Mouse (Mus musculus): ENCODE measurements at regions not wholly inside any gene's neighbourhood (a gene's known extent, or its start where the extent isn't known, plus 50 kb on each side); places are given as distances from the start of the nearest gene placed in this dataset.

DNA sequence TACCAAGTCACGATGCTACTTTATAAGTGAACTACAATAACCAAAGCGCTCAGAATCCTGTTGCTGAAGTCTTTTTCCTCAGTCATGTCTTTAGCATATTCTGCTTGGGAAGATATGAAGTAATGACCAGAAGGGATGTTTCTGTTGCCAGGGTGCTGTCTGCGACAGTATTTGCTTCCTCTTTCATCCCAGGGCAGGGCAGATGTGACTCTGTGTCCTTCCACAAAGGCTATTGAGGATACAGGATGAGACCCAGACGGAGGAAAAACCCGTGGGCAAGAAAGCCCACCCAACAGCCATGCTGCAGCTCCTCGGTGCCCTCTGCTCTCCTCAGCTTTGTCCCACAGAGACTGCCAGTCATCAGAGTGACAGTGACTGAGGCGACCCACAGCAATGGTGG lies 148.6 kb upstream of the Rpl34 start:
- H3K4me1 ChIP-seq (ENCODE audit: control insufficient read depth, insufficient read depth, insufficient read length, low read length) = no peaks in the 10 kb centered on the region
- no peak overlapping the region for H3K27ac ChIP-seq (ENCODE audit: insufficient read depth, low read depth, low read length)
- WGBS = 85% methylated on average over 7 of the region's 7 CpGs
- H3K36me3 ChIP-seq (ENCODE audit: control insufficient read depth, insufficient read depth, low read length) = no peaks in the 10 kb centered on the region
- H3K27me3 ChIP-seq (ENCODE audit: control insufficient read depth, insufficient read depth, low read length) = no peaks in the 10 kb centered on the region
- no peak for TF ChIP-seq POLR2A (IDR thresholded peaks at IDR 0.05; ENCODE audit: low read depth, low read length)
- no peak for TF ChIP-seq CTCF (IDR thresholded peaks at IDR 0.05; ENCODE audit: extremely low read depth, insufficient read length, insufficient replicate concordance, low read depth, low read length)
- H3K4me3 ChIP-seq (ENCODE audit: low read depth, low read length) = no peak overlapping the region

- TF ChIP-seq CTCF (IDR thresholded peaks at IDR 0.05; ENCODE audit: extremely low read depth, insufficient read length, insufficient replicate concordance, low read depth, low read length) (no peak), POLR2A (IDR thresholded peaks at IDR 0.05; ENCODE audit: low read depth, low read length) (no peak)
- 89% methylated on average over 5 of the region's 5 CpGs for WGBS
- no peaks in the 10 kb centered on the region for H3K4me1 ChIP-seq (ENCODE audit: control insufficient read depth, insufficient read depth, insufficient read length, low read length)
- no peak overlapping the region for H3K27ac ChIP-seq (ENCODE audit: insufficient read depth, low read depth, low read length)
- H3K27me3 ChIP-seq (ENCODE audit: control insufficient read depth, insufficient read depth, low read length) = no peaks in the 10 kb centered on the region
- H3K4me3 ChIP-seq (ENCODE audit: low read depth, low read length) = no peak overlapping the region
- no peaks in the 10 kb centered on the region for H3K36me3 ChIP-seq (ENCODE audit: control insufficient read depth, insufficient read depth, low read length)
These were observed 147.8 kb upstream of the Rpl34 start for GRCm38 (mm10) chr3:130877981-130878380.

DNA sequence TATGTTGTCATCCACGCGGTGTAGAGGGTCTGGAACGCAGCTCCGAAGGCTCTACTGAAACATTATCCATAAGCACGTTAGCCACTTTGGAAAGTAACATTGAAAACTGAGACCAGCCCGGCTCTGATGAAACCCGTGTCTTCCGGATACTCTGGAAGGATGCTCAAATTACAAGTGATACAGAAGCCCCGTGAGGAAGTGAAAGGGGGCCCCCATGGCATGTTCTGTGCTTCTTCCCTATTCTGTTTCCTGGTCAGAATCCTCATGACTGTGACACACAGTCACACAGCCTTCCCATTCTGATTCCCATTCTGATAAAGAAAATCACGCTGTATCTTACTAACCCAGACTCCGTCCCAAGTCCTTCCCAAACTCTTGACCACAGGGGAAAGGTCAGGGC lies 143.5 kb upstream of the Rpl34 start:
- H3K4me1 ChIP-seq (ENCODE audit: control insufficient read depth, insufficient read depth, insufficient read length, low read length) = no peaks in the 10 kb centered on the region
- H3K4me3 ChIP-seq (ENCODE audit: low read depth, low read length) = no peak overlapping the region
- 76% methylated on average over 11 of the region's 11 CpGs for WGBS
- H3K27ac ChIP-seq (ENCODE audit: insufficient read depth, low read depth, low read length) = no peak overlapping the region
- TF ChIP-seq POLR2A (IDR thresholded peaks at IDR 0.05; ENCODE audit: low read depth, low read length) (no peak), CTCF (IDR thresholded peaks at IDR 0.05; ENCODE audit: extremely low read depth, insufficient read length, insufficient replicate concordance, low read depth, low read length) (no peak)
- H3K36me3 ChIP-seq (ENCODE audit: control insufficient read depth, insufficient read depth, low read length) = no peaks in the 10 kb centered on the region
- H3K27me3 ChIP-seq (ENCODE audit: control insufficient read depth, insufficient read depth, low read length) = no peaks in the 10 kb centered on the region

DNA sequence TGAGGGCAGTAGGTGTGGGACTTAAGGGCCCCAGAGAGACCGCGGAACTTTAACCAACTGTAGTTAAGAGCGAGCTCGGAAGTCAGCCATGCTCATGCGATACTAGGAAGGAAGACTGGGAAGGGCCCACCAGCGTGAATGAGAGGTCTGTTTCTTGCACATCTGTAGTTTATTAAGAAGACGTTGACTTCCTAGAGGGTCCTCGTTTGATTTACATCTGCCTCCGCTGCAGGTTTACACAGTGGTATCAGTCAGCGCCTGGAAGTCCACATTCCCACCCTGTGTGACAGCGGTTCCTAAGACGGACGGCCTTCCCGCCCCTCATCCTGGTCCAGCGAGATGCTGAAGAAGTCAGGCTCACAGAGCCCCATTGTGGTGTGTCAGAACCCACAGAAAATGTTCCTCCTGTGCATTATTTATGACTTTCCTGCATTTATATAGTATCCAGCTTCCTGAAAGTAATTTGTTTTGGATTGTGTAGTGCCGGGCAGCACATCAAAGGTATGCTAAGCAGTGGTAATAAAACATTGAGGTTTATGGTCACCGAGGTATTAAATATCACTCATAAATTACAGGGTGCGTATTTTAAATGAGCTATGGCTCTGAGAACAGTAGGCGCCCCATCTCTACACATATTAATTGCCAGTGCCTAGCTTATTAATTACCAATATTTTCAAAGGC lies 136.9 kb upstream of the Rpl34 start:
- no peak overlapping the region for H3K27ac ChIP-seq (ENCODE audit: insufficient read depth, low read depth, low read length)
- TF ChIP-seq POLR2A (IDR thresholded peaks at IDR 0.05; ENCODE audit: low read depth, low read length) = no peak
- WGBS = 30% methylated on average over 19 of the region's 19 CpGs

GRCm38 (mm10) chr3:130864783-130865182 lies 134.6 kb upstream of the Rpl34 start:
- H3K4me3 ChIP-seq (ENCODE audit: low read depth, low read length) = no peak overlapping the region
- H3K4me1 ChIP-seq (ENCODE audit: control insufficient read depth, insufficient read depth, insufficient read length, low read length) = 0 out of 2 replicates have a peak, but pooled peaks cover 2% of the 10 kb centered on the region
- WGBS = 77% methylated on average over 1 of the region's 1 CpGs
- no peaks in the 10 kb centered on the region for H3K36me3 ChIP-seq (ENCODE audit: control insufficient read depth, insufficient read depth, low read length)
- no peak overlapping the region for H3K27ac ChIP-seq (ENCODE audit: insufficient read depth, low read depth, low read length)
- TF ChIP-seq CTCF (IDR thresholded peaks at IDR 0.05; ENCODE audit: extremely low read depth, insufficient read length, insufficient replicate concordance, low read depth, low read length) (no peak), POLR2A (IDR thresholded peaks at IDR 0.05; ENCODE audit: low read depth, low read length) (no peak)
- no peaks in the 10 kb centered on the region for H3K27me3 ChIP-seq (ENCODE audit: control insufficient read depth, insufficient read depth, low read length)

More for the DNA sequence above, 136.9 kb upstream of the Rpl34 start:
- H3K4me3 ChIP-seq (ENCODE audit: low read depth, low read length) = no peak overlapping the region
- H3K4me1 ChIP-seq (ENCODE audit: control insufficient read depth, insufficient read depth, insufficient read length, low read length) = 0 out of 2 replicates have a peak, but pooled peaks cover 2% of the 10 kb centered on the region
- H3K36me3 ChIP-seq (ENCODE audit: control insufficient read depth, insufficient read depth, low read length) = no peaks in the 10 kb centered on the region
- H3K27me3 ChIP-seq (ENCODE audit: control insufficient read depth, insufficient read depth, low read length) = no peaks in the 10 kb centered on the region

GRCm38 (mm10) chr3:130863376-130863775 lies 133.2 kb upstream of the Rpl34 start:
- Histone ChIP-seq H3K27ac (ENCODE audit: insufficient read depth, low read depth, low read length) (no peak overlapping the region), H3K4me3 (ENCODE audit: low read depth, low read length) (no peak overlapping the region), H3K4me1 (ENCODE audit: control insufficient read depth, insufficient read depth, insufficient read length, low read length) (0 out of 2 replicates have a peak, but pooled peaks cover 2% of the 10 kb centered on the region), H3K36me3 (ENCODE audit: control insufficient read depth, insufficient read depth, low read length) (no peaks in the 10 kb centered on the region), H3K27me3 (ENCODE audit: control insufficient read depth, insufficient read depth, low read length) (no peaks in the 10 kb centered on the region)
- WGBS = 94% methylated on average over 5 of the region's 5 CpGs
- TF ChIP-seq CTCF (IDR thresholded peaks at IDR 0.05; ENCODE audit: extremely low read depth, insufficient read length, insufficient replicate concordance, low read depth, low read length) (no peak), POLR2A (IDR thresholded peaks at IDR 0.05; ENCODE audit: low read depth, low read length) (no peak)

GRCm38 (mm10) chr3:130860315-130860714 lies 130.1 kb upstream of the Rpl34 start:
- Histone ChIP-seq H3K27me3 (ENCODE audit: control insufficient read depth, insufficient read depth, low read length) (no peaks in the 10 kb centered on the region), H3K27ac (ENCODE audit: insufficient read depth, low read depth, low read length) (no peak overlapping the region), H3K4me3 (ENCODE audit: low read depth, low read length) (no peak overlapping the region), H3K4me1 (ENCODE audit: control insufficient read depth, insufficient read depth, insufficient read length, low read length) (no peaks in the 10 kb centered on the region), H3K36me3 (ENCODE audit: control insufficient read depth, insufficient read depth, low read length) (no peaks in the 10 kb centered on the region)
- TF ChIP-seq CTCF (IDR thresholded peaks at IDR 0.05; ENCODE audit: extremely low read depth, insufficient read length, insufficient replicate concordance, low read depth, low read length) (no peak), POLR2A (IDR thresholded peaks at IDR 0.05; ENCODE audit: low read depth, low read length) (no peak)
- WGBS = 93% methylated on average over 5 of the region's 5 CpGs
